Mouse (Mus musculus) spleen, adult 2 months (tissue): ENCODE measurements around the gene Zfyve28. TPM values are rescaled to one million over a fixed set of nuclear protein-coding genes. Genes with fewer than 3 reads are reported as not detected.

Experiments
- DNase-seq, 2 experiments: peaks; one replicate each; pipeline versions ENCODE4 v3.0.0 to v3.0.0-alpha.2; 2012 to 2021; ENCODE audit warnings: low spot score in 2 of 2, low read depth in 1 of 2
- H3K27ac ChIP-seq: fragments of 200-500 bp; 2 replicates; pipeline ENCODE4 v1.5.1; 2012; ENCODE audit warnings: low read length, inconsistent platforms; ENCODE audit not compliant: insufficient read depth
- H3K27me3 ChIP-seq: fragments of 200-500 bp; 2 replicates; pipeline ENCODE4 v1.6.1; 2012; ENCODE audit warnings: mild to moderate bottlenecking, moderate library complexity, low read length, inconsistent platforms; ENCODE audit not compliant: control insufficient read depth, insufficient read depth
- H3K36me3 ChIP-seq: fragments of 200-500 bp; 2 replicates; pipeline ENCODE4 v1.6.1; 2012; ENCODE audit warnings: mild to moderate bottlenecking, low read length, inconsistent platforms; ENCODE audit not compliant: control insufficient read depth, insufficient read depth
- H3K4me1 ChIP-seq: fragments of 200-500 bp; 2 replicates; pipeline ENCODE4 v1.6.1; 2011; ENCODE audit warnings: inconsistent platforms; ENCODE audit not compliant: control insufficient read depth, insufficient read depth, insufficient read length
- H3K4me3 ChIP-seq: fragments of 200-500 bp; 2 replicates; pipeline ENCODE4 v1.5.1; 2011; ENCODE audit warnings: mild to moderate bottlenecking, inconsistent platforms; ENCODE audit not compliant: insufficient read depth, insufficient read length; ENCODE audit errors: extremely low read depth
- CTCF ChIP-seq: fragments of 200-500 bp; IDR thresholded peaks from 2 replicates; pipeline ENCODE4 v1.5.1; 2011; ENCODE audit warnings: mild to moderate bottlenecking, inconsistent platforms; ENCODE audit not compliant: insufficient read depth, insufficient read length, insufficient replicate concordance; ENCODE audit errors: extremely low read depth
- POLR2A ChIP-seq: fragments of 200-500 bp; IDR thresholded peaks from 2 replicates; pipeline ENCODE4 v1.6.1; 2011; ENCODE audit warnings: low read depth, low read length, inconsistent platforms
- WGBS: fragments of 180-500 bp; shearing (Covaris S2); methylation state at CpG from one replicate; pipeline ENCODE4 v1.1.7; 2018; 5-methylcytosine and 5-hydroxymethylcytosine counted together
- polyA plus RNA-seq: library from polyadenylated mRNA; depleted of rRNA; stranded (reverse); fragments of >200 nt; gene quantifications from 2 replicates; pipeline ENCODE4 v1.2.3, GENCODE M21; 2012

Zfyve28 gene
- polyA plus RNA-seq, 1 experiment, result 3.8 TPM

GRCm38 (mm10) chr5:34198615-34199014 is 89.6 kb downstream of the Zfyve28 start:
- WGBS, result 43% methylated on average over 6 of the region's 6 CpGs
- no peak for DNase-seq
- Histone ChIP-seq H3K27ac (no peak overlapping the region), H3K36me3 (no peaks in the 10 kb centered on the region), H3K4me3 (no peak overlapping the region), H3K27me3 (no peaks in the 10 kb centered on the region), H3K4me1 (peaks cover 24% of the 10 kb centered on the region)
- TF ChIP-seq CTCF (no peak), POLR2A (no peak)

DNA sequence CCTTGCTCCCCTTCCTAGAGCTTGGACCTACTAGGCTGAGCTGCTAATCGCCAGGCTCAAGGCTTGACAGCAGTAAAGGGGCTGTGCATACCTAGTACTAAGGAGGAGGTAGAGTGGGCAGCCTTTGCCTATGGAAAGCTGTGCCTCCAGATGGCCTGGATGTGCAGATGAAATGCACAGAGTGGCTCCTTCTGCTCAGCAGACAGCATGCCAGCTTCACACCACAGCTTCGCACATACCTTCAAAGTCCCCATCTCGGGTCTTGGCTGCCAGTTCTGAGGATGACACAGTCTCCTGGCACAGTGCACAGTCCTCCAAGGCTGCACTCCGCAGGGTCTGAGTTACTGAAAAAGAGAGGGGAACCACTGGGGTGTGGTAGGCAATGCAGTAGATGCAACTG is 91.0 kb downstream of the Zfyve28 start:
- H3K4me1 ChIP-seq, result peaks cover 24% of the 10 kb centered on the region
- no peak for DNase-seq
- WGBS, result 63% methylated on average over 4 of the region's 4 CpGs
- peak overlapping the region; percentile 49; the same call in 1 of the 2 replicates for H3K27ac ChIP-seq
- no peaks in the 10 kb centered on the region for H3K36me3 ChIP-seq
- no peak for TF ChIP-seq CTCF
- TF ChIP-seq POLR2A, result no peak
- no peaks in the 10 kb centered on the region for H3K27me3 ChIP-seq
- H3K4me3 ChIP-seq, result no peak overlapping the region

- H3K4me3 ChIP-seq, result no peak overlapping the region
These were observed 91.8 kb downstream of the Zfyve28 start for GRCm38 (mm10) chr5:34196423-34196822.

GRCm38 (mm10) chr5:34195786-34196185 is 92.5 kb downstream of the Zfyve28 start:
- no peak for TF ChIP-seq CTCF
- Histone ChIP-seq H3K36me3 (no peaks in the 10 kb centered on the region), H3K27me3 (no peaks in the 10 kb centered on the region), H3K4me3 (no peak overlapping the region), H3K27ac (peak overlapping the region; percentile 72), H3K4me1 (peaks cover 24% of the 10 kb centered on the region)
- DNase-seq, result no peak
- WGBS, result 94% methylated on average over 12 of the region's 12 CpGs

More at GRCm38 (mm10) chr5:34196423-34196822, 91.8 kb downstream of the Zfyve28 start:
- DNase-seq, result peak; percentile 70
- H3K4me1 ChIP-seq, result peaks cover 24% of the 10 kb centered on the region
- 16% methylated on average over 7 of the region's 7 CpGs for WGBS
- TF ChIP-seq POLR2A, result no peak; the same call in 1 of the 2 replicates
- no peak for TF ChIP-seq CTCF
- no peaks in the 10 kb centered on the region for H3K36me3 ChIP-seq
- H3K27ac ChIP-seq, result peak overlapping the region; percentile 72
- H3K27me3 ChIP-seq, result no peaks in the 10 kb centered on the region

GRCm38 (mm10) chr5:34194975-34195662 is 93.1 kb downstream of the Zfyve28 start:
- DNase-seq, result no peak
- Histone ChIP-seq H3K4me3 (no peak overlapping the region), H3K4me1 (peaks cover 27% of the 10 kb centered on the region), H3K27ac (0 out of 2 replicates have a peak overlapping the region, but pooled peaks have one; percentile 72), H3K36me3 (no peaks in the 10 kb centered on the region), H3K27me3 (no peaks in the 10 kb centered on the region)
- WGBS, result 54% methylated on average over 6 of the region's 6 CpGs
- TF ChIP-seq POLR2A (no peak), CTCF (no peak)

DNA sequence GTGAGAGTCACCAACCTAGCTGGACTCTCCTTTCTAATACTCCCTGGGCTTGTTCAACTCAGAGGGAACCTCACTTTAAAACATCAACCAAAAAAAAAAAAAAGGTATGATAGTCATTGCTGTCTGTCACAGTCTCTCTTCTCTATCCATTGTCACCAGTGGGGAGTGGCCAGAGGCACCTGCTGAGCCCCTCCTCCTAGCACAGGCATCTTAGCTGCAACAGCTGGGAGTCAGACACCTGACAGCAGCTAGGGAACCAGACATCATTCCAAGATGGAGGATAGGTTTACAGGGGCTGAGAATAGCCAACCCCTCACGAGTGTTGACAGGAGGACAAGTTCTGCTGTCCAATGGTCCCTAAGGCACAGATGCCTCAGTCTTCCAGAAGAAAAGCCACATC is 93.8 kb downstream of the Zfyve28 start:
- Histone ChIP-seq H3K36me3 (no peaks in the 10 kb centered on the region), H3K4me3 (no peak overlapping the region), H3K27ac (no peak overlapping the region), H3K27me3 (no peaks in the 10 kb centered on the region), H3K4me1 (peaks cover 34% of the 10 kb centered on the region)
- DNase-seq, result no peak
- 66% methylated on average over 1 of the region's 1 CpGs for WGBS
- no peak for TF ChIP-seq CTCF
- no peak for TF ChIP-seq POLR2A

- Histone ChIP-seq H3K27ac (no peak overlapping the region), H3K4me3 (no peak overlapping the region), H3K36me3 (no peaks in the 10 kb centered on the region), H3K27me3 (no peaks in the 10 kb centered on the region), H3K4me1 (peaks cover 33% of the 10 kb centered on the region; the same call in 1 of the 2 replicates)
- DNase-seq, result no peak
- WGBS, result 68% methylated on average over 4 of the region's 4 CpGs
- TF ChIP-seq POLR2A (no peak), CTCF (peak; percentile 33; the same call in 1 of the 2 replicates)
These were observed 96.4 kb downstream of the Zfyve28 start for GRCm38 (mm10) chr5:34191843-34192242.
